Mouse (Mus musculus): ENCODE measurements around the gene Cabin1.
A peak's percentile ranks its signal among the peaks of the same experiment; 100 is the strongest.
"Not testable (repeated sequence)": the region's sequence is repeated elsewhere in the genome, so short reads cannot be mapped to it uniquely, and the experiment has no call there.

Gene Cabin1

GRCm38 (mm10) chr10:75763682-75764518 lies at the start of gene Cabin1:
TSS of gene Cabin1 (minus strand) at chr10:75764341.
- peak; percentile 98 for DNase-seq

- DNase-seq, result no peak
Measured at GRCm38 (mm10) chr10:75804217-75804616, 40.1 kb upstream of the Cabin1 start.

GRCm38 (mm10) chr10:75798176-75798696 lies 34.1 kb upstream of the Cabin1 start, which contains the start of gene Gstt1:
TSS of gene Gstt1 (minus strand) at chr10:75798584.
- peak; percentile 84 for DNase-seq

DNA sequence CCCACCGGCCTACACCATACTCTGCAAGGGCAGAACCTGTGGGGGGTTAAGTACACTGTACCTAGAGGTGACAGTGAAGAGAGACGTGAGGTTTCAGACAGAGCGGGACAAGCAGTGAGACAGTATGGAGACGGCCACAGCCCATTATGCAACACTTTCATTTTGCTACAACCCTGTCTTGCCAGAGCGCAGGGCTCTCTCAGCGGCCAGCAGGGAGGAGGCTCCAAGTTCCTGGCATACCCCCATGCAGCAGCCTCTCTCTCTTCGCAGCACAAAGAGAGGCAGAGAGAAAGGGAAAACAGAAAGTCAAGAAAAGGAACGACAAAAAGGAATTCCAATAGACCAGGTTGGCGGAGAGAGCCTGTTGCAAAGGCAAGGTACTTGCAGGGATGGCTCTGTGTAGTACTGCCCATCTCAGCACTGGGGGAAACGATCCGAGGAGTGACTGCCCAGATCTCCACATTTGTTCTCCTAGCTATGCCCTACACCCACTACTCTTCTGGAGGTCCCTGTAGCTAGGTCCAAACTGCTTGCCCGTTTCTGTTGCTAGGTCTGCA lies 33.6 kb upstream of the Cabin1 start:
- peak; percentile 74 for DNase-seq

DNA sequence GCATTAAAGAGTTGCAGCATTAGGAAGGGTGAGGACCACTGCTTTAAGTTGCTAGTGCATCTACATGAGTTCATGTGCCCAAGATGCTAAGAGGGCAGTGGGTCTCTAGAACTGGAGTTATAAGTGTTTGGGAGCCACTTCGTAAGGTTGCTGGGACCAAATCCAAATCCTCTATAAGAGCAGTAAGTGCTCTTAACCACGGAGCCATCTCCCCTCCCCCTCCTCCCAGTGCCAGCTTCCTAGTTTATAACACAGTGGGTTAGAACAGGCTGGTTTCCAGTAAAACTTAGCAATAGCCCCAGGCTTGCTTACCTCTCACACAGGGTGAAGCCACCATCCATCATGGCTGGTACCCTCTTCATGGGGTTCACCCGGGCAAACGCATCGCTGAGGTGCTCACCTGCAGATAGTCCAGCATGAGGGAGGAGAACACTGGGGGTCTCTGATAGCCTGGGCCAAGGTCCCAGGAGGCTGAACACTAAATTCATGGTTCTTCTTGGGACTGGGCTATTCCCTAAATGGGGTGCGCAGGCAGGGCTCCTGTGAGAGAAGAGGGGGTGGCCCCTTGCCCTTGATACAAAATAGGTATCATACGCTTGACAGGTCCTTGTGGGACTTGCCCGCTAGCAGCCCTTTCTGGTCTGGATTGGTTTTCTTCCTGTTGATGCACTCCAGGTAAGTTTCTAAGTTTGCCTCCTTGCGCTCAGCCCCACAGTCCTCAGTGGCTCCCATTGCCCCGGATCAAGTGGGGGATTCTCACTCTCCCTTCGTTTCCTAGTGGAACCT lies 32.8 kb upstream of the Cabin1 start:
- DNase-seq, result no peak

DNA sequence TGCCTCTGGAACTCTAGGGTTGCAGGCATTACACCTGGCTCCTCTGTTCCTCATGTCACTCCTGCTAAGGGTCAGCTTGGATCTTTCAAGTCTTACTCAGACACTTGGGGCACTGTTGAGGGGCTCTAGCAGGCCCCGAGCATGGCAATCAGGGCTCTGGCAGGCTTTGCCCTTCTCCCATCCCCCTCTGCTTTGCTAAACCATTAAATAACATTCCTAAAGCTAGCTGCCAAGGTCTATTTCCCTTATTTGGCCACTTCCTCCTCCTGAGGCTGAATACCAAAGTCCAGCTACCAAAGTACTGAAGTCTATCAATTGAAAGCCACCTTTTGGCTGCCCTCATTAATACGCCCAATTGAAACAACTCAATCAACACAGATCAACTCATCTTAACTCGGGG lies 30.7 kb upstream of the Cabin1 start:
- peak; percentile 92 for DNase-seq

GRCm38 (mm10) chr10:75790773-75791172 lies 26.6 kb upstream of the Cabin1 start:
- DNase-seq, result no peak

- peak; percentile 91 for DNase-seq
Measured at GRCm38 (mm10) chr10:75789841-75790240, 25.7 kb upstream of the Cabin1 start.

DNA sequence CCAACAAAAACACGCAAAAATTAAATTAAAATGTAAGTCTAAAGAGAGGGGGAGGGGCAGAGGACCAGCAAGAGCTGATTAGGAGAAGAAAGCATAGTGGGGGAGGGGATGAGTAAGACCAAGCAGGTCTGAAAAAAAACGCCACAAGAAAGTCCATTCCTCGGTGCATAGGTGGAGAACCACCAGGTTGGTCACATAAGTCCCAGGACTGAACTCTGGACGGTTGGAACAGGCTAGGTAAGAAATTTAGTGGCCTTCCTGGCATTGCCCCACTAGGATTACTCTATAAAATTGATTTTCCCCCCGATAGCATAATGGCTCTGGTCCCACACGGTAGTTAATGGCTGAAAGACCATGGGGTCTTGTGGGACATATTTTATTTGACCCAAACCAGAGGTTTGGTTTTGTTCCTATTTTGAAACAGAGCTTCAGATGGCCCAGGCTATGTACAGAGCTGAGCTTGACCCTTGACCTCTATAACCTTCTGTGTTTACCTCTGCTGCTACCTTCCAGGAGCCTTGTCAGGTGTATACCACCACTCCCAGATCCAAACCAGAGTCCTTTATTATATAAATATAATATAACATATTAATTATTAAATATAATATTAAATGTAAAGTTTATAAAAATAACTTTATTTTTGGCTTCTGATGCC lies 25.1 kb upstream of the Cabin1 start:
- no peak for DNase-seq

DNA sequence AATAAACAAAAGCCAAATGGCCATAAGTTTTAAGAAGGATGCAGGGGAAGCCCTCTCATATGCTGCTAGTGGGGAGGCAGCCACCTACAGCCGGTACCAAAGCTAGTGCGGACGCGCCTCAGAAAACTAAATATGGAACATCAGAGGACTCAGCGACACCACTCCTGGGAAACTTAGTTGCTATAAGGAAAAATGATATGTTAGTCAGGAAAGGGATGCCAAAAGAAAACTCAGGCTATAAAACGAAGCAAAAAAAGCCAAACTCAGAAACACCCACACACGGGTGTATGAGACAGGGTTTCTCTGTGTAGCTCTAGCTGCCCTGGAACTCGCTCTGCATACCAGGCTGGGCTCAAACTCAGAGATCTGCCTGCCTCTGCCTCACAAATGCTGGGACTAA lies 24.1 kb upstream of the Cabin1 start:
- DNase-seq, result no peak

DNA sequence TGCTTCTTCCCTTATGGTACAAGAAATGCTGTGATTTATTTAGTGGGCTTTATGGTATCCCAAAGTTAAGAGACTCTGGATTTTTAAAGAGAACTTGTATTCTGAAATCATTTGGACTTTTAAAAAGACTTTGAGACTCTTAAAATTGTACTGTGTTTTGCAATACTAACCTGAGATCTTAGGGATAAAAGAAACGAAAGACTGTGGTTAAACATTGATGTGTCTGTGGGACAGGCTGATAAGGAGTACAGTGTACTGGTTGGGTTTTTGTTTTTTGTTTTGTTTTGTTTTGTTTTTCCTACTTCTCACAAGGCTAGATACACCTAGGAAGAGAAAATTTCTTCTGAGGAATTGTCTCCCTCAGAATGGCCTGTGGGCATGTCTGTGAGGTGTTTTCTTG lies 21.3 kb upstream of the Cabin1 start:
- DNase-seq, result no peak

DNA sequence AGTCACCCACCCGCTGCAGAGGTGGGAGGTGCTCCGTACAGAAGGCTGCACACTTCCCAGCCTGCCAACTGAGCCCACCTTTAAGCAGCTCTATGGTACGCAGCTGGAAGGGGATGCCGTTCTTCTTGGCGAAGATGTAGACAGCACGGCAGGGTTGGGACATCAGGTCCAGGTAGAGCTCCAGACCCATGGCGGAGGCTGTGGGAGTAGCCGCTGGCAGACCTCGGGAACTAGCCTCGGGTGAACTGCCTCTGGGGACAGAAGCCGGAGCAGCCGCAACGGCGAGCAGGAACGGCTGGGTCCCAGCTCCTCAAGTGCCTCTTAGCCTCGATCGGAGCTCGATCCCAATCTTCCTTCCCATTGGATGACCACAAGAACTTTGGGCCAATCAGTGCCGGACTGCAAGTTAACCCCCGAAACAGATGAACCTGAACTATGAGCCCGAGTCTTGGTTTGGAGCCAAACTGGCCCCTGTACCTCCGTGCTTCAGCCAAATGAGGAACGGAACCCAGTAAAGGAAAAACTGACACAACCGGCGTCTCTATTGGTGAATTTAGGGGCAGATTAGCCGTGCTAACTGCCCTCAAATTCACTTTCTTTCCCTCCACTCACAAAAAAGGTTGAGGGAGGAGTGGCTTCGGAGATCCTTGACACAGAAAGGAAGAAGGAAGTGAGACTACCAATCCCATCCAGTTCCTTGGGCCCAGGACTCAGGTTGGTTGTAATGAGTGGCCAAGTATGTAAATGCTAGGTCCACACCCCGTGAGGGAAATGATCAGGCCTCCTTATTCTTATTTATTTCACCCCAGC lies 16.8 kb upstream of the Cabin1 start, which contains the start of the genes Gm20441 and Gstt3:
TSS of gene Gm20441 (minus strand) at position 186 of the 810 bp plus-strand sequence.
TSS of gene Gstt3 (minus strand) at position 646 of the 810 bp plus-strand sequence.
- peak; percentile 95 for DNase-seq

- peak; percentile 79 for DNase-seq
Measured at GRCm38 (mm10) chr10:75779206-75780174, 15.3 kb upstream of the Cabin1 start.

DNA sequence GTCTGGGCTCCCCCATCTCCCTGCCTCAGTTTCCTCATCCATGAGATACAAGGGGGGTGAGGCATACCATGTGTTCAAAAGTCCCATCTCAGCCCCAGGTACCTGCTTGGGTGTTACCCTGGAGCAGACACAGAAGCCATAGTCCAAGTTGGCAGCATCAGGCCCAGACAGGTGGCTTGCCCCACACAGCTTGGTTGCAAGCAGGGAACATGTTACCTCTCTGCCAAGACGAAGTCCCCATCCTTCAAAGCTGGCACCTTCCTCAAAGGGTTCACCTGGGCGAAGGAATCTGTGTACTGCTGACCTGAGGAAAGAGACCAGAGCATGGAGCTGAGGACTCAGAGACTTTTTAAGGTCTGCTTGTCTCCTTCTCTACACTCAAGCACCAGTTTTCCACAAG lies 13.7 kb upstream of the Cabin1 start:
- DNase-seq, result no peak

DNA sequence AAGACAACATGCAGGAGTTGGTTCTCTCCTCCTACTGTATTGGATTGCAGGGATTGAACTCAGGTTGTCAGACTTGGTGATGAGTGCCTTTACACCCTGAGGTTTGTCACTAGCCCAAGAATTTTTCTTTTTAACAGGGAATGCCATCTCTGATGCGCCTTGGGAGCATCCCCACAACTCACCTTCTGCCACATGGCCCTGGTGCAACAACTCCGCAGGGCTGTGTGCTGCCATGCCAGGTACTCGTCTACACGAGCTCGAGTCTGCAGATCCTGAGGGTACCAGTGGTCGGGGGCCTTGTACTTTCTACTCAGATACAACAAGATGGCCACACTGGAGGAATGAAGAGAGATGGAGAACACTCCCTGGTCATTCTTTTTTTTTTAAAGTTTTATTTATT lies 12.4 kb upstream of the Cabin1 start:
- no peak for DNase-seq

GRCm38 (mm10) chr10:75774587-75774986 lies 10.4 kb upstream of the Cabin1 start:
- DNase-seq, result no peak

GRCm38 (mm10) chr10:75774102-75774501 lies 10.0 kb upstream of the Cabin1 start:
- no peak for DNase-seq

- peak; percentile 95 for DNase-seq
Measured at GRCm38 (mm10) chr10:75772795-75773664, 8.9 kb upstream of the Cabin1 start, which contains the start of gene Ddt. TSS of gene Ddt (minus strand) at chr10:75773414.

- not testable (repeated sequence) for DNase-seq
Measured at GRCm38 (mm10) chr10:75767756-75768155, 3.6 kb upstream of the Cabin1 start.
